Mouse (Mus musculus) stomach, embryonic 16.5 days (tissue): ENCODE data around the gene Hc. TPM values are rescaled to one million over a fixed set of nuclear protein-coding genes. Genes with fewer than 3 reads are reported as not detected.

Source experiments
- ATAC-seq: fragments of 200-750 bp; cut with Nextera tagmentation; 2 replicates; pipeline ENCODE4 v1.8.0; 2017; ENCODE audit warnings: moderate number of reproducible peaks, moderate TSS enrichment; ENCODE audit not compliant: insufficient read depth, low FRiP score
- H3K27ac ChIP-seq: fragments of 300-500 bp; sonication (generic); 2 replicates; pipeline ENCODE4 v1.5.1; 2014; ENCODE audit warnings: low read length
- H3K27me3 ChIP-seq: fragments of 300-500 bp; sonication (generic); 2 replicates; pipeline ENCODE4 v1.6.1; 2014; ENCODE audit warnings: low read length, control low read depth, mixed read lengths; ENCODE audit not compliant: control insufficient read depth, insufficient read depth
- H3K36me3 ChIP-seq: fragments of 300-500 bp; sonication (generic); 2 replicates; pipeline ENCODE4 v1.6.1; 2014; ENCODE audit warnings: low read length; ENCODE audit not compliant: control insufficient read depth, insufficient read depth
- H3K4me1 ChIP-seq: fragments of 300-500 bp; sonication (generic); 2 replicates; pipeline ENCODE4 v1.6.1; 2014; ENCODE audit warnings: low read length, control low read depth, mixed read lengths; ENCODE audit not compliant: control insufficient read depth, insufficient read depth
- H3K4me2 ChIP-seq: fragments of 300-500 bp; sonication (generic); 2 replicates; pipeline ENCODE4 v1.6.1; 2014; ENCODE audit warnings: low read depth, low read length, mixed read lengths
- H3K4me3 ChIP-seq: fragments of 300-500 bp; sonication (generic); replicated peaks from 2 replicates; pipeline ENCODE4 v1.5.1; 2014; ENCODE audit warnings: mild to moderate bottlenecking, low read length
- H3K9ac ChIP-seq: fragments of 300-500 bp; sonication (generic); 2 replicates; pipeline ENCODE4 v1.6.1; 2014; ENCODE audit warnings: low read length
- H3K9me3 ChIP-seq: fragments of 300-500 bp; sonication (generic); replicated peaks from 2 replicates; pipeline ENCODE4 v1.6.1; 2016; ENCODE audit warnings: low read length, control low read depth; ENCODE audit not compliant: control insufficient read depth
- WGBS: fragments of 180-500 bp; shearing (Covaris S2); extraction: QIAGEN DNeasy Blood & Tissue Kit; methylation state at CpG from one replicate; pipeline ENCODE4 v1.1.7; 2014; 5-methylcytosine and 5-hydroxymethylcytosine counted together
- polyA plus RNA-seq: library from polyadenylated mRNA; unstranded; fragments of >200 nt; fragmentation: Nextera tagmentation; extraction: Ambion mirVana; gene quantifications from 2 replicates; pipeline ENCODE4 v1.2.1, GENCODE M21; 2015

Hc gene
- polyA plus RNA-seq, 1 experiment from 2014 or later, result 2.3 TPM

DNA sequence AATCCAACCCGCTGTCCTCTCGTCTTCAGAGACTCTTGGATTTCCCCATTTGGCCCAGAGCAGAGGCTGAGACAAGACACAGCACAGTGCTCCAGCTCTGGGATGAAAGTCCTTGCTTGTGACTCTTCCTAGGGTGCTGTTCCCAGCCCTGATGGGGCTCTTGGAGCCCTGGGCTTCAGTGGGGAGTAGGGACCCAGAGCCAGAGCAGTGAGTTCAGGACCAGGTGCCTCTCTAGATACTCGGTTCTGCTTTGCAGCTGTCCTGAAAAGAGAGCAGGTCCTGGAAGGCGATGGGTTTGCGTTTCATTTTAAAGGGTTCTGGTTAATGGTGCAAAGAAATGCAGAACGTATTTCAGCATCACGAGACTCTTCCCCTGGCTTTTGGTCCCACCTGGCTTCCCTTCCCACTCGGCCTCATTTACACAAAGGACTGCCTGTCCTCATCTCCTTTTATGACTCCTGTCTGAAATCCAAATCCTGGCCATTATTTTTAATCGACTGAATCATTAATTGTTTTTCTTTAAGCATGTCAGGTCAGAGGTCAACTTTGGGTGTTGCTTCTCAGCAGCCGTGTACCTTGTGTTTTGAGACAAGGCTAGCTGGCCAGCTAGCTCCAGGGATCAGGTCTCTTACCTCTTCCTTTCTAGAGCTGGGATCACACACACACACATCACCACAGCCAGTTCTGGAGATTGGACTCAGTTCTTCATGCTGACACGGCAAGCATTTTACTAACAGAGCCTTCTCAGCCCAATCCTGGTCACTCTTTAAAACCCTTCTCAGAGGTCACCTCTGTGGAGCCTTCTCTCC lies 90.0 kb downstream of the Hc start:
- no peak overlapping the region for H3K27ac ChIP-seq
- H3K4me3 ChIP-seq, result no peak overlapping the region
- no peaks in the 10 kb centered on the region for H3K36me3 ChIP-seq
- H3K9ac ChIP-seq, result no peak overlapping the region
- no peak for ATAC-seq
- no peaks in the 10 kb centered on the region for H3K9me3 ChIP-seq
- no peaks in the 10 kb centered on the region; the same call in 1 of the 2 replicates for H3K4me1 ChIP-seq
- no peak overlapping the region for H3K4me2 ChIP-seq
- 72% methylated on average over 11 of the region's 11 CpGs for WGBS
- no peaks in the 10 kb centered on the region for H3K27me3 ChIP-seq

DNA sequence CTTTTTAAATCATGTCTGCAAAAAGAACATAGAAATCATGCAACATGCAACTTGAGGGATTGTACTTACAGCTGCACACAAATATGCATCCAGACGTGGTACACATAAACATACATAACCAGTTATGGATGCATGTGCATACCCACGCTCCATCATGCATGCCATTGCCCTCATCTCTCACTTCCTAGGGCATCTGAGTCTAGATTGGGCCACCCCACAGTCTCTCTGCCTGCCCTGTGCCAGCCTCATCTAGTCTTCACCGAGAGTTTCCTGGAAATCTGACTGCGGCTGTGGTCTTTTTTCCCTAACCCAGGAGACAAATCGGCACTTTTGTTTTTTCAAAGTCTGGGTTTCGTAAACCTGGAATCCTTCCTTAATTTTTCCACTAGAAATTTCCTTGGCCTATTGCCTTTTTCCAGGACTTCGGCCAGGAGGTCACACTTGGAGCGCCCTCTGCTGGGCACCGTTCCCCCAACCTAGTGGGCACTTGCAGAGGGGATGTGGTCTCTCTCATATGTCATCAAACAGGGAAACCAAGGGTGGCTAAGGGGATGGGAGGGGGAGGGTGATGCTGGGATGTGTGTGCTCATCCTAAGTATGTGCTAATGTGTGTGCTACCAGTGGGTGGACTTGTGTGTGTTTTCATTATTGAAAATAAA lies 91.0 kb downstream of the Hc start:
- ATAC-seq, result no peak
- H3K27ac ChIP-seq, result no peak overlapping the region
- H3K4me3 ChIP-seq, result no peak overlapping the region
- H3K27me3 ChIP-seq, result no peaks in the 10 kb centered on the region
- H3K36me3 ChIP-seq, result no peaks in the 10 kb centered on the region
- H3K9me3 ChIP-seq, result no peaks in the 10 kb centered on the region
- WGBS, result 31% methylated on average over 9 of the region's 9 CpGs
- no peak overlapping the region for H3K4me2 ChIP-seq
- no peak overlapping the region for H3K9ac ChIP-seq
- H3K4me1 ChIP-seq, result peaks cover 6% of the 10 kb centered on the region

DNA sequence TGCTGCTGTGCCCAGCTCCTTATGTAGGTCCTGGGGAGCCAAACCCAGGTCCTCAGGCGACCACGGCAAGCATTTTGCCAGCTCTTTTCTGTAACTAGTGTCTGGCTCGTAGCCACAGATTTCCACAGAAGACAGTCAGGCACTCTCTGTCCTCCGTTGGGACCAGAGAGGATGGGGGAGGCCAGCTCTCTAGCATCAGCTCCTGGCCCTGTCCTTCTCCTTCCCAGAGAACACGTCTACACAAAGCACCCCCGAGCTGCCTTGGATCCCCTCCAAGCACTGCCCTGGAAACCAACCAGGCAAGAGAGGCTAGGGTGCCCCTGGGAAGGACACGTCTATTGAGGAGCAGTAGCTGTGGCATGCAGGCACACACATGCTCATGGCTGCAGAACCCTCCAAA lies 92.1 kb downstream of the Hc start:
- Histone ChIP-seq H3K4me3 (no peak overlapping the region), H3K4me1 (peaks cover 7% of the 10 kb centered on the region), H3K27me3 (no peaks in the 10 kb centered on the region), H3K9me3 (no peaks in the 10 kb centered on the region), H3K9ac (no peak overlapping the region), H3K27ac (no peak overlapping the region), H3K36me3 (no peaks in the 10 kb centered on the region), H3K4me2 (no peak overlapping the region)
- ATAC-seq, result no peak
- 68% methylated on average over 7 of the region's 7 CpGs for WGBS

DNA sequence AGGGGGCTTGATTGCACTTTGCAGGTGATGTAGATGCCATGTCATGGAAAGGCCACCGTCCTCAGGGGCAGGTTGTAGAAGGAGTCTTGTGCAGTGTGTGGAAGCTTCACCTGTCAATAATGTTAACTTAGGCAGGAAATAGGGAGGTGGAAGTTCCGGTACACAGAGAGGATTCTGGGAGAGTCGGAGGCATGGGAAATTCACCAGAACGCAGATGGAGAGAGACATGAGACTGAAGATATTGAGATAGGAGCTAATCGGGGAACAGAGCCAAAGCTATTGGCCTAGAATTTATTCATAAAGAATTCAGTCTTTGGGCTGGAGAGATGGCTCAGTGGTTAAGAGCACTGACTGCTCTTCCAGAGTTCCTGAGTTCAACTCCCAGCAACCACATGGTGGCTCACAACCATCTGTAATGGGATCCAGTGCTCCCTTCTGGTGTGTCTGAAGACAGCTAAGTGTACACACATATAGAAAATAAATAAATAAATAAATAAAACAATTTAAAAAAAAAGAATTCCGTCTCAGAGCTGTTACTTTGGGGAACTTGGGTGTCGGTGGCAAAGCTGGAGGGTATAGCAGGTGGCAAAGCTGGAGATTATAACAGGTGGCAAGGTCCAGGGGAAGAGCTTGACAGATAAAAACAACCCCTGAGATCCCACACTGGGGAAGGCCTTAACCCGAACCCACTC lies 94.8 kb downstream of the Hc start:
- Histone ChIP-seq H3K27ac (no peak overlapping the region), H3K4me2 (no peak overlapping the region), H3K9ac (no peak overlapping the region), H3K27me3 (no peaks in the 10 kb centered on the region), H3K4me1 (peaks cover 12% of the 10 kb centered on the region), H3K36me3 (no peaks in the 10 kb centered on the region), H3K9me3 (no peaks in the 10 kb centered on the region), H3K4me3 (no peak overlapping the region)
- ATAC-seq, result no peak
- 86% methylated on average over 8 of the region's 8 CpGs for WGBS

DNA sequence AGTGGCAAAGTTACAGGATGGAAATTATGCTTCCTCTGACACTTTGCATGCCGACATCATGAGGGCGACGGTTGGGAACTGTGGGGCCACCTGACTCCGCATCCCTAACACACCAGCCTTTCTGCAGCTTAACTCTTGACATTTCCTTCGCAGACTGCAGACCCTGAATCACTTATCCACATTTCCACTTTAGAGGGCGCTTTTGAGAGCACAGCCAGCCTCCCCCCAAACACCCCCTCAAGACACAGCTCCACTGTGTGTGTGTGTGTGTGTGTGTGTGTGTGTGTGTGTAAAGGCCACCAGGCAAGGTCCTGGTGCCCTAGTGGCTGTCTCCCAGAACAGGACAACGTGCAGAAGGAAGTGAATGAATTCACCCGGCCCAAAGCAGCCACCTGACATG lies 95.4 kb downstream of the Hc start:
- H3K9ac ChIP-seq, result 0 out of 2 replicates have a peak overlapping the region, but pooled peaks have one; percentile 18
- no peak overlapping the region for H3K27ac ChIP-seq
- H3K4me1 ChIP-seq, result peaks cover 18% of the 10 kb centered on the region
- no peaks in the 10 kb centered on the region for H3K36me3 ChIP-seq
- ATAC-seq, result no peak
- H3K27me3 ChIP-seq, result no peaks in the 10 kb centered on the region
- WGBS, result 73% methylated on average over 8 of the region's 8 CpGs
- no peaks in the 10 kb centered on the region for H3K9me3 ChIP-seq
- H3K4me3 ChIP-seq, result no peak overlapping the region
- no peak overlapping the region for H3K4me2 ChIP-seq

DNA sequence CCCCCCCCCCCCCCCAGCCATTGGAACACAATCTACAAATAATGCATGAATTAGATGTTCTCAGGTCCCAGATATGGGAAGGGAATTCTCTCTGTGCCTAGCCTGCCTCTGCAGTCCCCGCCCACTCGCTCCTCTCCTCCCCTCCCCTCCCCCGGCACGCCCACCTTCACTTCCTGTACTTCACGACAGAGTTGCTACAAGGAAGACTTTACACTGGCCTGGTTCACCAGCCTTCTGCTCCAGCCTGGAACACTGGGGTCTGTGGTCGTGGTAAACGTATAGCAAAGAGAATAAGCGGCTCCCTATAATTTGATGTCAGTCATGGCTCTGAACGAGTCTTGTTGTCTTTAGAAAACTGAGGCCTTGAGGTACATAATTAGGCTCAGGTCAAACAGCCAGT lies 95.9 kb downstream of the Hc start:
- 38% methylated on average over 9 of the region's 9 CpGs for WGBS
- no peaks in the 10 kb centered on the region for H3K27me3 ChIP-seq
- H3K4me2 ChIP-seq, result peak overlapping the region; percentile 30; the same call in 1 of the 2 replicates
- H3K4me3 ChIP-seq, result no peak overlapping the region
- H3K9me3 ChIP-seq, result no peaks in the 10 kb centered on the region
- H3K36me3 ChIP-seq, result no peaks in the 10 kb centered on the region
- peaks cover 18% of the 10 kb centered on the region for H3K4me1 ChIP-seq
- H3K9ac ChIP-seq, result peak overlapping the region; percentile 18; the same call in 1 of the 2 replicates
- H3K27ac ChIP-seq, result no peak overlapping the region
- ATAC-seq, result no peak

DNA sequence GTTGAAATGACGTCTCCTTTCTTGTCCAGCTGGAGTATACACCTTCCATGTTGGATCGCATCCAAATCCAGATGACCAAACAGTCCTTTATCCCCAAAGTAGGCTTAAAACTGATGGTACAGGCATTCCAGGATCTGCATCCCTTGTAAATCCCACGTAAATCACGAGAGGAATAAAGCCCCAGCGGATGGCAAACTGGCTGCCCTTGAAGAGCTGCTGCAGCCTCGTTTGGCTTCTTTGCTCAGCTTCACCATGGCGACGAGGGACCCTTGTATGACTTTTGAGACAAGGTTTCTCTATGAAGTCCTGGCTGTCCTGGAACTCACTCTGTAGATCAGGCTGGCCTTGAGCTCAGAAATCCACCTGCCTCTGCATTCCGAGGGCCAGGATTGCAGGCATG lies 96.6 kb downstream of the Hc start:
- Histone ChIP-seq H3K4me1 (peaks cover 18% of the 10 kb centered on the region), H3K4me3 (no peak overlapping the region), H3K4me2 (no peak overlapping the region), H3K9ac (no peak overlapping the region), H3K27me3 (no peaks in the 10 kb centered on the region), H3K9me3 (no peaks in the 10 kb centered on the region), H3K27ac (no peak overlapping the region), H3K36me3 (no peaks in the 10 kb centered on the region)
- 70% methylated on average over 9 of the region's 9 CpGs for WGBS
- no peak for ATAC-seq

DNA sequence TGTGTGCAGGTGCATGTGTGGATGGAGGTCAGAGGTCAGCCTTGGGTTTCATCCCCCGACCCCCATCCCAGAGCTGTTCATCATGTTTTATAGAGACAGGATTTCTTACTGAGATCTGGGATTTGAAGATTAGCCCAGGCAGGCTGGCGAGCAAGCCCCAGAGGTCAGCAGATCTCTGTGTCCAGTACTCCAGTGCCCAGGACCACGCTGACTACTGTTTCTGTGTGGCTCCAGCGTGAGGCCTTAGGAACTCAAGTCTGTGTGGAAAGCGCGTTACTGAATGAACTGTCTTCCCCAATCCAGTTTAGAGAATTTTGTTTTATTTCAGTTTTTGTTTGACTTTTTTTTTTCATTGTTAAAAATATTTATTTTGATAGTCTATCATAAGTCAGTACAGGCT lies 97.0 kb downstream of the Hc start:
- Histone ChIP-seq H3K36me3 (no peaks in the 10 kb centered on the region), H3K4me1 (peaks cover 18% of the 10 kb centered on the region), H3K27ac (no peak overlapping the region), H3K9ac (no peak overlapping the region), H3K4me3 (no peak overlapping the region), H3K9me3 (no peaks in the 10 kb centered on the region), H3K4me2 (no peak overlapping the region), H3K27me3 (no peaks in the 10 kb centered on the region)
- no peak for ATAC-seq
- 87% methylated on average over 6 of the region's 6 CpGs for WGBS

DNA sequence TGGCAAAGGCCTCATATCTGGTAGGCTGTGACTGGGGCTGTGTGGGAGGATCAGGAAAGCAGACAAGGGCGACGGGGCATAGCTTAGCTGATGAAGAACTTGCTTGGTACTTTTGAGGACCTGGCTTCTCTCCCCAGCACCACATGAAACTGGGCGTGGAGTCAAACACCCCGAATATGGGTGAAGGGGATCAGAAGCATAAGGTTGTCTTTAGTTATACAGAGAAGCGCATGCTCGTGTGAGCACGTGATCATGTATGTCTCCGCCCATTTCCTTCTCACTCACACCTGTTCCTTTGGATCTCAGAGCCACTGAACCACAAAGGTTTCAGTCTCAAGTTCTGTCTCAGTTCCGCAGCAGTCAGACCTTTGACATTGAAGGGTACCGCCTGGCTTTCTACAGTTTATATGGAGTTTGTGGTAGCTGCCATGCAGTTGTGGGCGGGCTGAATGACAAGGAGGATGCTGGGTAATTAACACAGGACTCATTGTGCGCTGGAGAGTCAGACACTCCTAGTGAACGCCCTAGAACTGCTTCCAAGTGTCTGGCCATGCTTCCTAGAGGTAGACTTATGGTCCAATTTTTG lies 97.8 kb downstream of the Hc start:
- WGBS, result 77% methylated on average over 13 of the region's 13 CpGs
- no peak for ATAC-seq
- Histone ChIP-seq H3K9ac (no peak overlapping the region), H3K27ac (no peak overlapping the region), H3K4me3 (no peak overlapping the region), H3K4me2 (no peak overlapping the region), H3K4me1 (peaks cover 18% of the 10 kb centered on the region), H3K27me3 (no peaks in the 10 kb centered on the region), H3K9me3 (no peaks in the 10 kb centered on the region), H3K36me3 (no peaks in the 10 kb centered on the region)
